Mouse (Mus musculus): ENCODE measurements around the gene Evi5l. TPM values are rescaled to one million over a fixed set of nuclear protein-coding genes. Genes with fewer than 3 reads are reported as not detected.

Evi5l gene
- total RNA-seq, 1 experiment = 5.2 TPM

GRCm38 (mm10) chr8:4147272-4147671 lies 19.1 kb upstream of the Evi5l start:
- in situ Hi-C loops (cut with MboI; ENCODE audit: low sequenced_read_pairs in 2 of 2, unreplicated experiment in 2 of 2) = no loop called here
- peak; percentile 56 for DNase-seq (ENCODE audit: low read depth, low spot score)
- TF ChIP-seq ZNF384 (IDR thresholded peaks at IDR 0.05; ENCODE audit: low read depth, low read length) (peak; percentile 77; the same call in 1 of the 2 replicates), ZC3H11A (IDR thresholded peaks at IDR 0.05; ENCODE audit: borderline replicate concordance, low read depth, low read length) (no peak)
- no peak overlapping the region for H3K27ac ChIP-seq (ENCODE audit: insufficient read depth, low read depth, low read length, poor library complexity, severe bottlenecking)
- H3K36me3 ChIP-seq (ENCODE audit: control insufficient read depth, insufficient read depth, low read length, poor library complexity, severe bottlenecking) = no peaks in the 10 kb centered on the region
- H3K4me1 ChIP-seq (ENCODE audit: control insufficient read depth in 2 of 2, insufficient read depth in 2 of 2, low read length in 2 of 2, poor library complexity in 1 of 2) = peaks cover 0 to 3% of the 10 kb centered on the region in 2 experiments; a peak in 2 of 4 replicates
- H3K4me3 ChIP-seq (ENCODE audit: insufficient read depth in 1 of 2, low read depth in 1 of 2, low read length in 2 of 2, poor library complexity in 1 of 2, severe bottlenecking in 1 of 2) = no peak overlapping the region
- no peaks in the 10 kb centered on the region; the same call in 1 of the 2 replicates for H3K9me3 ChIP-seq (ENCODE audit: control insufficient read depth, insufficient read depth, low read depth, low read length)
- H3K9ac ChIP-seq (ENCODE audit: insufficient read depth, low read depth, low read length, poor library complexity, severe bottlenecking) = no peak overlapping the region

DNA sequence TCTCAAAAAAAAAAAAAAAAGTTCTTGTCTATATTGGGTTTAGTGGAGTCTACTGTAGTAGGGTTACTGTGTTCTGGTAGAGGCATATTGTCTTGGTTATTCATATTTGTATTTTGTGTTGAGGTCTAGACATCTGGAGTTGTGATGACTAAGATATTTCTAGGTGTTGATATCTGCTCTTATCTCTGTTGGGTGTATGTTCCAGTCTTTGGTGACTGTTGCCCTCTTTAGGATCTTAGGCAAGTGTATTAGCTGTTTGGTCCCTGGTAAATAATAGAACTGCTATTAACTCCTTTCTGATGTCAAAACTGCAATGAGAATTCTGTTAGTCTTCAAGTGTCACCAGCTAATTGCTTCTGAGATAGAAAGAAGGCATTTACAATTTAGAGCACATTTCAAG lies 11.5 kb upstream of the Evi5l start:
- Histone ChIP-seq H3K4me1 (ENCODE audit: control insufficient read depth in 2 of 2, insufficient read depth in 2 of 2, low read length in 2 of 2, poor library complexity in 1 of 2) (no peaks in the 10 kb centered on the region), H3K27ac (ENCODE audit: insufficient read depth, low read depth, low read length, poor library complexity, severe bottlenecking) (no peak overlapping the region), H3K36me3 (ENCODE audit: control insufficient read depth, insufficient read depth, low read length, poor library complexity, severe bottlenecking) (no peaks in the 10 kb centered on the region), H3K4me3 (ENCODE audit: insufficient read depth in 1 of 2, low read depth in 1 of 2, low read length in 2 of 2, poor library complexity in 1 of 2, severe bottlenecking in 1 of 2) (no peak overlapping the region), H3K9ac (ENCODE audit: insufficient read depth, low read depth, low read length, poor library complexity, severe bottlenecking) (no peak overlapping the region), H3K9me3 (ENCODE audit: control insufficient read depth, insufficient read depth, low read depth, low read length) (no peaks in the 10 kb centered on the region; the same call in 1 of the 2 replicates)
- TF ChIP-seq HCFC1 (IDR thresholded peaks at IDR 0.05; ENCODE audit: borderline replicate concordance, insufficient read depth, low read length) = no peak
- no peak for TF ChIP-seq MAFK (IDR thresholded peaks at IDR 0.05; ENCODE audit: insufficient read depth, low read depth, low read length)
- TF ChIP-seq ZC3H11A (IDR thresholded peaks at IDR 0.05; ENCODE audit: borderline replicate concordance, low read depth, low read length) = no peak
- TF ChIP-seq ZNF384 (IDR thresholded peaks at IDR 0.05; ENCODE audit: low read depth, low read length) = no peak
- TF ChIP-seq CHD2 (IDR thresholded peaks at IDR 0.05; ENCODE audit: low read depth, low read length) = no peak
- in situ Hi-C loops (cut with MboI; ENCODE audit: low sequenced_read_pairs in 2 of 2, unreplicated experiment in 2 of 2) = no loop called here
- no peak for DNase-seq (ENCODE audit: low read depth, low spot score)

GRCm38 (mm10) chr8:4162786-4163185 lies 3.6 kb upstream of the Evi5l start:
- H3K4me1 ChIP-seq (ENCODE audit: control insufficient read depth in 2 of 2, insufficient read depth in 2 of 2, low read length in 2 of 2, poor library complexity in 1 of 2) = peaks cover 2 to 3% of the 10 kb centered on the region in 2 experiments; a peak in 1 of 4 replicates
- TF ChIP-seq MAFK (IDR thresholded peaks at IDR 0.05; ENCODE audit: insufficient read depth, low read depth, low read length) (no peak), CHD2 (IDR thresholded peaks at IDR 0.05; ENCODE audit: low read depth, low read length) (no peak), ZNF384 (IDR thresholded peaks at IDR 0.05; ENCODE audit: low read depth, low read length) (no peak), HCFC1 (IDR thresholded peaks at IDR 0.05; ENCODE audit: borderline replicate concordance, insufficient read depth, low read length) (no peak), ZC3H11A (IDR thresholded peaks at IDR 0.05; ENCODE audit: borderline replicate concordance, low read depth, low read length) (no peak)
- no peak overlapping the region for H3K4me3 ChIP-seq (ENCODE audit: insufficient read depth in 1 of 2, low read depth in 1 of 2, low read length in 2 of 2, poor library complexity in 1 of 2, severe bottlenecking in 1 of 2)
- H3K9ac ChIP-seq (ENCODE audit: insufficient read depth, low read depth, low read length, poor library complexity, severe bottlenecking) = no peak overlapping the region
- H3K9me3 ChIP-seq (ENCODE audit: control insufficient read depth, insufficient read depth, low read depth, low read length) = no peaks in the 10 kb centered on the region
- DNase-seq (ENCODE audit: low read depth, low spot score) = no peak
- H3K36me3 ChIP-seq (ENCODE audit: control insufficient read depth, insufficient read depth, low read length, poor library complexity, severe bottlenecking) = no peaks in the 10 kb centered on the region
- in situ Hi-C loops (cut with MboI; ENCODE audit: low sequenced_read_pairs in 2 of 2, unreplicated experiment in 2 of 2) = no loop called here
- H3K27ac ChIP-seq (ENCODE audit: insufficient read depth, low read depth, low read length, poor library complexity, severe bottlenecking) = no peak overlapping the region

- H3K27ac ChIP-seq (ENCODE audit: insufficient read depth, low read depth, low read length, poor library complexity, severe bottlenecking) = no peak overlapping the region
- H3K9me3 ChIP-seq (ENCODE audit: control insufficient read depth, insufficient read depth, low read depth, low read length) = no peaks in the 10 kb centered on the region
- peaks cover 2 to 3% of the 10 kb centered on the region in 2 experiments; a peak in 1 of 4 replicates for H3K4me1 ChIP-seq (ENCODE audit: control insufficient read depth in 2 of 2, insufficient read depth in 2 of 2, low read length in 2 of 2, poor library complexity in 1 of 2)
- H3K36me3 ChIP-seq (ENCODE audit: control insufficient read depth, insufficient read depth, low read length, poor library complexity, severe bottlenecking) = no peaks in the 10 kb centered on the region
- H3K4me3 ChIP-seq (ENCODE audit: insufficient read depth in 1 of 2, low read depth in 1 of 2, low read length in 2 of 2, poor library complexity in 1 of 2, severe bottlenecking in 1 of 2) = peak overlapping the region; percentile 79 to 91
- H3K9ac ChIP-seq (ENCODE audit: insufficient read depth, low read depth, low read length, poor library complexity, severe bottlenecking) = 0 out of 2 replicates have a peak overlapping the region, but pooled peaks have one; percentile 34
- in situ Hi-C loops (cut with MboI; ENCODE audit: low sequenced_read_pairs in 2 of 2, unreplicated experiment in 2 of 2) = no loop called here
- TF ChIP-seq ZC3H11A (IDR thresholded peaks at IDR 0.05; ENCODE audit: borderline replicate concordance, low read depth, low read length) (no peak), CHD2 (IDR thresholded peaks at IDR 0.05; ENCODE audit: low read depth, low read length) (no peak), ZNF384 (IDR thresholded peaks at IDR 0.05; ENCODE audit: low read depth, low read length) (no peak), MAFK (IDR thresholded peaks at IDR 0.05; ENCODE audit: insufficient read depth, low read depth, low read length) (no peak), HCFC1 (IDR thresholded peaks at IDR 0.05; ENCODE audit: borderline replicate concordance, insufficient read depth, low read length) (no peak)
- no peak for DNase-seq (ENCODE audit: low read depth, low spot score)
Observed at GRCm38 (mm10) chr8:4165176-4165851, 1.1 kb upstream of the Evi5l start.

Data from ES-E14 (cell line).